Mouse (Mus musculus) E14TG2a.4 (cell line): ENCODE data around the gene Car10.

ENCODE experiments used
- CTCF ChIP-seq: conservative IDR thresholded peaks from 2 replicates; pipeline ENCODE4 v1.5.1; 2014; ENCODE audit warnings: low read length
- NANOG ChIP-seq: IDR thresholded peaks from 2 replicates; pipeline ENCODE4 v1.6.1; 2014; ENCODE audit warnings: borderline replicate concordance, low read length, mixed read lengths

GRCm38 (mm10) chr11:93367244-93367643, 269.4 kb downstream of the Car10 start:
- TF ChIP-seq CTCF (no peak), NANOG (no peak)
